Mouse (Mus musculus): Measurements from ENCODE around the gene Pwp2. TPM values are rescaled to one million over a fixed set of nuclear protein-coding genes. Genes with fewer than 3 reads are reported as not detected.
A peak's percentile ranks its signal among the peaks of the same experiment; 100 is the strongest.

The Pwp2 gene
- polyA plus RNA-seq, 1 experiment from 2014 or later = 18.1 TPM

- DNase-seq (ENCODE audit: low spot score) = no peak
Observed at GRCm38 (mm10) chr10:78171057-78171456, 13.9 kb downstream of the Pwp2 start.

- no peak for DNase-seq (ENCODE audit: low spot score)
Observed at GRCm38 (mm10) chr10:78170445-78170844, 14.5 kb downstream of the Pwp2 start.

- peak; percentile 98 for DNase-seq (ENCODE audit: low spot score)
Observed at GRCm38 (mm10) chr10:78169281-78170042, 15.5 kb downstream of the Pwp2 start, which contains the start of gene D10Jhu81e. TSS of gene D10Jhu81e (minus strand) at chr10:78169782.

- DNase-seq (ENCODE audit: low spot score) = no peak
Observed at GRCm38 (mm10) chr10:78168792-78169191, 16.2 kb downstream of the Pwp2 start.

- no peak for DNase-seq (ENCODE audit: low spot score)
Observed at GRCm38 (mm10) chr10:78167775-78168174, 17.2 kb downstream of the Pwp2 start.

- DNase-seq (ENCODE audit: low spot score) = no peak
Observed at GRCm38 (mm10) chr10:78167333-78167732, 17.6 kb downstream of the Pwp2 start.

- DNase-seq (ENCODE audit: low spot score) = no peak
Observed at GRCm38 (mm10) chr10:78165256-78166005, 19.5 kb downstream of the Pwp2 start.

- DNase-seq (ENCODE audit: low spot score) = no peak
Observed at GRCm38 (mm10) chr10:78164786-78165185, 20.2 kb downstream of the Pwp2 start.

GRCm38 (mm10) chr10:78163923-78164322, 21.0 kb downstream of the Pwp2 start:
- peak; percentile 67 for DNase-seq (ENCODE audit: low spot score)

GRCm38 (mm10) chr10:78163241-78163640, 21.7 kb downstream of the Pwp2 start:
- no peak for DNase-seq (ENCODE audit: low spot score)

GRCm38 (mm10) chr10:78162646-78163045, 22.3 kb downstream of the Pwp2 start:
- no peak for DNase-seq (ENCODE audit: low spot score)

GRCm38 (mm10) chr10:78161096-78161495, 23.9 kb downstream of the Pwp2 start:
- no peak for DNase-seq (ENCODE audit: low spot score)

GRCm38 (mm10) chr10:78160369-78161095, 24.4 kb downstream of the Pwp2 start:
- peak; percentile 76 for DNase-seq (ENCODE audit: low spot score)

GRCm38 (mm10) chr10:78159906-78160305, 25.0 kb downstream of the Pwp2 start:
- DNase-seq (ENCODE audit: low spot score) = peak; percentile 80

- peak; percentile 70 for DNase-seq (ENCODE audit: low spot score)
Observed at GRCm38 (mm10) chr10:78159252-78159878, 25.6 kb downstream of the Pwp2 start.

GRCm38 (mm10) chr10:78158041-78158440, 26.9 kb downstream of the Pwp2 start:
- no peak for DNase-seq (ENCODE audit: low spot score)

GRCm38 (mm10) chr10:78156926-78157325, 28.0 kb downstream of the Pwp2 start:
- DNase-seq (ENCODE audit: low spot score) = no peak

GRCm38 (mm10) chr10:78148834-78149766, 35.8 kb downstream of the Pwp2 start:
- no peak for DNase-seq (ENCODE audit: low spot score)

- DNase-seq (ENCODE audit: low spot score) = no peak
Observed at GRCm38 (mm10) chr10:78147908-78148441, 37.0 kb downstream of the Pwp2 start.
